Mouse (Mus musculus) common myeloid progenitor, adult 5-6 weeks (primary cell): ENCODE data around the gene Olfr1137. TPM values are rescaled to one million over a fixed set of nuclear protein-coding genes. Genes with fewer than 3 reads are reported as not detected.

ENCODE experiments used
- ATAC-seq: replicated peaks from 2 replicates; pipeline ENCODE4 v1.8.0; 2016; ENCODE audit warnings: low read depth, mild to moderate bottlenecking, moderate TSS enrichment, inconsistent platforms; ENCODE audit not compliant: poor library complexity, severe bottlenecking
- total RNA-seq: library from RNA; stranded (forward); fragments of 200-1000, 187-1606 nt; gene quantifications from 2 replicates; pipeline ENCODE4 v1.2.3, GENCODE M21; 2017

Olfr1137 gene
- total RNA-seq, result not detected in 2 replicates

DNA sequence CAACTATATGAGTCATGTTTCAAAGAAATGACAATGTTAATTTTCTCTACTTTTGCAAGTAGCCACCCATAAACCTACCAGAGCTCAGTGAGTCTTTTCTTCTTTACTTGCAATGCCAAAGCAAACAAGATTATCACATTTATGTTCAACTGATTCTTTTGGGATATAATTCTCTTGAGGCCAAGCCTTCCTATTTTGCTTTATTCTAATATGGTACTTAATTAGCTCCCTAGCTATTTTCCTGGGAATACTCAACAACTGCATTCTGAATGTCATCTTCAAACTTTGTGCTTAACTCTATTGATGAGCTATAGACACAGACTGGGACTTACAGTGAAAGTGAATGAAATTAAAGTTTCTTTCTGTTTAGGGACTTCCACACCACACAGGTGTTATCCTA is at the start of gene Olfr1137:
Gene Olfr1137 (minus strand): TSS at position 101 of the 400 bp plus-strand sequence.
- ATAC-seq, result no peak

DNA sequence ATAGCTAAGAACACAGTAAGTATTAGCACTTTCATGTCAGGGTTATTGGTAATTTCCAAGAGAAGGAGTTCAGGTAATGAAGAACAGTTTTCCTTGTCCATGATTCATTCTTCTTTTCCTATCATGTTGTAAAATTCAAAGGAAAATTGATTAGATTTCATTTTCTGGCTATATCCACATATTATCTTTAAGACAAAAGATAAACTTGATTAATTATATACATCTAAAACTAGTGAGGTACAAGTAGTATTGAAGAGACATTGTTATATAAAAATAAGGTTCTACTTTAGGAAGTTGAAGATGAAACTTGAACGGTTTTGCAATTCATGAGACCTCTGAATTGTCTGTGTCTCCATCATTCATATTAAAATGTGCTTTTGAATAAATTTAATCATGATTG is 40.9 kb upstream of the Olfr1137 start, which contains the start of gene Olfr1141:
Gene Olfr1141 (minus strand): TSS at position 101 of the 400 bp plus-strand sequence.
- ATAC-seq, result no peak

DNA sequence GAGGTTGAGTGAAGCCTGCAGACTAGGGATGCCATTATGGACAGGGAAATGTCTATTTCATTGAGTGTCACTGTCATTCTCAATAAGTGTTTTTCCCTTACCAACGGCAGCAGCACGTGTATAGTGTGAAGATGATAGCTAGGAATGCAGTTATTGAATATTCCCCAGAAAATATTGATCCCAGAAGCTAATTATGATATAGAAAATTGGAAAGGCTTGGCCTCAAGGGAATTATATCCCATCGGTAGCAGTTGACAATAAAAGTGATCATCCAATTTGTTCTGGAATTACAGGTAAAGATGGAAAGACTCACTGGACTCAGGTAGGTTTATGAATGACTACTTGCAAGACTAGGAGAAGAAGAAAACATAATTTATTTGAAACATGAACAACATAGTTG is 30.5 kb upstream of the Olfr1137 start, which contains the start of gene Olfr1140:
Gene Olfr1140 (plus strand): TSS at position 301 of the 400 bp plus-strand sequence.
- no peak for ATAC-seq

DNA sequence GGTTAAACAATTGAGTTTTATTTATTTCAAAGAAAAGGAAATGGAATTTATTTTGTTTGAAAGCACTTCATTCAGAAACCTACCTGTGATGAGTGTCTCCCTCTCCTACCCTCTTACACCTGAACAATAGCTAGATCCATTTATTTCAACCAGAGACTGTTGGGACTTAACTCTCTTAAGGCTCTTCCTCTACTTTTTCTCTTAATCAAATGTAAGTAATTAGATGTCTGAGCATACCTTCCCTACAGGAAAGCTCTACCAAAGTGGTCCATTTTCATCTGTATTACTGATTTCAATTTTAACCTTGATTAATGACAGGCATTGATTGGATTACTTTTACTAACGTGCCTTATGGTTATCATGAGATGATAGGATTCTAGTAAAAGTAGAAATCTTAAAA is 26.9 kb upstream of the Olfr1137 start, which contains the start of gene Olfr1138:
Gene Olfr1138 (minus strand): TSS at position 101 of the 400 bp plus-strand sequence.
- ATAC-seq, result no peak

DNA sequence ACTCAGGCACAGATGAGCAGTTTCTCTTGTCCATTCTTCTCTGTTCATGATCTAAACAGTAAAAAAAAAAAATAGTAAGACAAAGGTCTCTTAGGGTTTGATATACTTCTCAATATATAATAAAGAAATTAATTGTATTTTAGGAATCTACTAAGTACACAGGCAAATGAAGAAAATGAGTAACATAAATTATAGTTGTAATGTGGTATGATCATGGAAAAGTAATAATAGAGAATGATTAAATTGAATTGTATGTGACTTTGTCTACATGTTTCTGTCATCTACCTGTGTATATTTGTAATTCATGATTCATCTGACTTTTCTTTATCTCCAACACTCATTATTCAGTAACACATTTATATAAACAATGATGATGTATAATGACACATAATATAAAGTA is 19.1 kb downstream of the Olfr1137 start, which contains the start of gene Olfr1136:
Gene Olfr1136 (minus strand): TSS at position 101 of the 400 bp plus-strand sequence.
- no peak for ATAC-seq

DNA sequence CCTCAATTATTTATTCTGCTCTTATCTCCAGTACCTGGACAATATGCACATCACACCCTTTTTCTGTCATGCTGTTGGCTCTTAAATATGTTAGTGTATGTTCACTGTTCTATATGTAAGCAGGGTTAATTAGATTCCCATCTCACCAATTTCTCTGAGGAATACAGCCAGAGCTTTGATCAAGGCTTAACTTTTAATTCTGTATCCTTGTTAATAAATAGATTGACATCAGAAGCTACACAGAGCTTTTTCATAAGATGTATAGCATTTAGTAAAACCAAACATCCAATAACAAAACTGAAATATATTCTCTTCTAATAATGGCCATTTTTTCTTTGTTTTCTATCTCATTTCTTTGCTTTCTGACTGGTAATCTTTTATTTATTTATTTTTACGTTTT is 39.4 kb downstream of the Olfr1137 start, which contains the start of gene Olfr1135:
Gene Olfr1135 (minus strand): TSS at position 101 of the 400 bp plus-strand sequence.
- no peak for ATAC-seq

Other genes with a start within 250 kb of the Olfr1137 start
- not detected in 2 replicates for gene Pramel7, start 216.1 kb downstream of the Olfr1137 start, total RNA-seq
- gene Pramel6, start 206.6 kb downstream of the Olfr1137 start, total RNA-seq, result not detected in 2 replicates
- gene Olfr153, start 181.4 kb downstream of the Olfr1137 start, total RNA-seq, result not detected in 2 replicates
- gene Olfr1128, start 167.6 kb downstream of the Olfr1137 start, total RNA-seq, result not detected in 2 replicates
- not detected in 2 replicates for gene Olfr1129, start 139.3 kb downstream of the Olfr1137 start, total RNA-seq
- not detected in 2 replicates for gene Olfr1130, start 107.0 kb downstream of the Olfr1137 start, total RNA-seq
- gene Olfr1131, start 86.1 kb downstream of the Olfr1137 start, total RNA-seq, result not detected in 2 replicates
- gene Olfr1132, start 75.6 kb downstream of the Olfr1137 start, total RNA-seq, result not detected in 2 replicates
- not detected in 2 replicates for gene Olfr1133, start 65.8 kb downstream of the Olfr1137 start, total RNA-seq
- gene Olfr1134, start 54.7 kb downstream of the Olfr1137 start, total RNA-seq, result not detected in 2 replicates
- not detected in 2 replicates for gene Olfr1135, start 39.5 kb downstream of the Olfr1137 start, total RNA-seq
- not detected in 2 replicates for gene Olfr1136, start 19.2 kb downstream of the Olfr1137 start, total RNA-seq
- not detected in 2 replicates for gene Olfr1138, start 26.8 kb upstream of the Olfr1137 start, total RNA-seq
- gene Olfr1140, start 30.6 kb upstream of the Olfr1137 start, total RNA-seq, result not detected in 2 replicates
- not detected in 2 replicates for gene Olfr1141, start 40.8 kb upstream of the Olfr1137 start, total RNA-seq
- gene Olfr152, start 66.3 kb upstream of the Olfr1137 start, total RNA-seq, result not detected in 2 replicates
- not detected in 2 replicates for gene Olfr1143, start 87.4 kb upstream of the Olfr1137 start, total RNA-seq
- gene Olfr1145, start 96.6 kb upstream of the Olfr1137 start, total RNA-seq, result not detected in 2 replicates
- gene Olfr1148, start 117.4 kb upstream of the Olfr1137 start, total RNA-seq, result not detected in 2 replicates
- not detected in 2 replicates for gene Olfr1150-ps1, start 130.8 kb upstream of the Olfr1137 start, total RNA-seq
- not detected in 2 replicates for gene Olfr1151, start 142.7 kb upstream of the Olfr1137 start, total RNA-seq
- not detected in 2 replicates for gene Olfr1152, start 153.3 kb upstream of the Olfr1137 start, total RNA-seq
- not detected in 2 replicates for gene Olfr1153, start 181.8 kb upstream of the Olfr1137 start, total RNA-seq
- gene Olfr1154, start 192.0 kb upstream of the Olfr1137 start, total RNA-seq, result not detected in 2 replicates
- not detected in 2 replicates for gene Olfr1155, start 232.0 kb upstream of the Olfr1137 start, total RNA-seq
- not detected in 2 replicates for gene Olfr1156, start 239.9 kb upstream of the Olfr1137 start, total RNA-seq